Mouse (Mus musculus) CH12.LX (cell line): ENCODE results near the gene Gm27029. TPM values are rescaled to one million over a fixed set of nuclear protein-coding genes. Genes with fewer than 3 reads are reported as not detected.

Experiments used
- DNase-seq: peaks from one replicate; pipeline ENCODE4 v3.0.0-alpha.2; 2013; ENCODE audit errors: extremely low read depth
- H3K27ac ChIP-seq: 2 replicates; pipeline ENCODE4 v1.5.1; 2012; ENCODE audit warnings: low read depth, mild to moderate bottlenecking, control low read depth, moderate library complexity; ENCODE audit not compliant: insufficient read depth
- H3K27me3 ChIP-seq: replicated peaks from 2 replicates; pipeline ENCODE3; 2012; ENCODE audit warnings: inconsistent platforms
- H3K36me3 ChIP-seq, 2 experiments: replicated peaks in 1 of 2; 2 replicates each; pipeline versions ENCODE3 to v1.6.1; 2012; ENCODE audit warnings: inconsistent platforms in 1 of 2, low read length in 1 of 2, mild to moderate bottlenecking in 1 of 2, mixed read lengths in 1 of 2, moderate library complexity in 1 of 2; ENCODE audit not compliant: control insufficient read depth in 1 of 2, insufficient read depth in 1 of 2
- H3K4me1 ChIP-seq, 2 experiments: 2 replicates each; pipeline ENCODE4 v1.6.1; 2012; ENCODE audit warnings: inconsistent platforms in 1 of 2, moderate library complexity in 1 of 2; ENCODE audit not compliant: insufficient read depth in 2 of 2, control insufficient read depth in 1 of 2
- H3K4me2 ChIP-seq: 2 replicates; pipeline ENCODE4 v1.6.1; 2012; ENCODE audit warnings: low read depth, mild to moderate bottlenecking, control low read depth; ENCODE audit not compliant: poor library complexity, insufficient read depth, severe bottlenecking
- H3K4me3 ChIP-seq, 3 experiments: fragments of 150-350 bp in 1 of 3; sonication (generic) in 1 of 3; replicated peaks in 1 of 3; 2 replicates each; pipeline versions ENCODE3 to v1.5.1; 2011 to 2012; ENCODE audit warnings: low read depth in 2 of 3, low read length in 2 of 3, mild to moderate bottlenecking in 2 of 3, moderate library complexity in 2 of 3, control low read depth in 1 of 3, improper control_type of control experiment in 1 of 3, inconsistent platforms in 1 of 3, mixed read lengths in 1 of 3; ENCODE audit not compliant: poor library complexity in 1 of 3
- H3K79me2 ChIP-seq: replicated peaks from 2 replicates; pipeline ENCODE4 v1.6.1; 2012; ENCODE audit warnings: mild to moderate bottlenecking, moderate library complexity; ENCODE audit not compliant: control insufficient read depth, poor library complexity, insufficient read depth, severe bottlenecking; ENCODE audit errors: extremely low read depth
- H3K9ac ChIP-seq: 2 replicates; pipeline ENCODE4 v1.6.1; 2012; ENCODE audit warnings: low read depth, mild to moderate bottlenecking, control low read depth, moderate library complexity; ENCODE audit not compliant: insufficient read depth
- H3K9me3 ChIP-seq: replicated peaks from 2 replicates; pipeline ENCODE3; 2012; ENCODE audit warnings: low read length, inconsistent platforms, mixed read lengths
- BHLHE40 ChIP-seq: IDR thresholded peaks from 2 replicates; pipeline ENCODE4 v1.6.1; 2011; ENCODE audit warnings: mild to moderate bottlenecking, low read depth, low read length, improper control_type of control experiment
- CHD2 ChIP-seq: IDR thresholded peaks from 2 replicates; pipeline ENCODE4 v1.6.1; 2011; ENCODE audit warnings: low read length, improper control_type of control experiment
- ELF1 ChIP-seq: IDR thresholded peaks from 2 replicates; pipeline ENCODE4 v1.6.1; 2014; ENCODE audit warnings: low read depth, mild to moderate bottlenecking, inconsistent platforms, low read length, improper control_type of control experiment
- EP300 ChIP-seq: IDR thresholded peaks from 2 replicates; pipeline ENCODE4 v1.6.1; 2011; ENCODE audit warnings: low read length, improper control_type of control experiment
- GABPA ChIP-seq: IDR thresholded peaks from 2 replicates; pipeline ENCODE4 v1.6.1; 2012; ENCODE audit warnings: low read depth, low read length, improper control_type of control experiment, inconsistent platforms; ENCODE audit not compliant: insufficient replicate concordance
- IRF4 ChIP-seq: IDR thresholded peaks from 2 replicates; pipeline ENCODE4 v1.6.1; 2014; ENCODE audit warnings: low read depth, mild to moderate bottlenecking, inconsistent platforms, low read length, improper control_type of control experiment
- JUND ChIP-seq: conservative IDR thresholded peaks from 2 replicates; pipeline ENCODE4 v1.6.1; 2011; ENCODE audit warnings: low read depth, low read length, improper control_type of control experiment
- KAT2A ChIP-seq: IDR thresholded peaks from 2 replicates; pipeline ENCODE4 v1.6.1; 2012; ENCODE audit warnings: low read length, improper control_type of control experiment, inconsistent platforms; ENCODE audit not compliant: insufficient replicate concordance
- MAFK ChIP-seq: IDR thresholded peaks from 2 replicates; pipeline ENCODE4 v1.6.1; 2011; ENCODE audit warnings: low read length, improper control_type of control experiment; ENCODE audit not compliant: insufficient replicate concordance
- MAZ ChIP-seq: IDR thresholded peaks from 2 replicates; pipeline ENCODE4 v1.6.1; 2012; ENCODE audit warnings: low read depth, mild to moderate bottlenecking, inconsistent platforms, low read length, improper control_type of control experiment, moderate library complexity
- MEF2A ChIP-seq: IDR thresholded peaks from 2 replicates; pipeline ENCODE4 v1.6.1; 2014; ENCODE audit warnings: low read depth, mild to moderate bottlenecking, inconsistent platforms, low read length, improper control_type of control experiment, borderline replicate concordance
- NRF1 ChIP-seq: IDR thresholded peaks from 2 replicates; pipeline ENCODE4 v1.6.1; 2014; ENCODE audit warnings: low read depth, mild to moderate bottlenecking, inconsistent platforms, low read length, improper control_type of control experiment, moderate library complexity
- POLR2A ChIP-seq: IDR thresholded peaks from 2 replicates; pipeline ENCODE4 v1.6.1; 2011; ENCODE audit warnings: low read depth, mild to moderate bottlenecking, improper control_type of control experiment, low read length
- POLR2AphosphoS2 ChIP-seq: IDR thresholded peaks from 2 replicates; pipeline ENCODE4 v1.6.1; 2011; ENCODE audit warnings: low read depth, low read length, improper control_type of control experiment
- SMC3 ChIP-seq: IDR thresholded peaks from 2 replicates; pipeline ENCODE4 v1.6.1; 2011; ENCODE audit warnings: low read depth, low read length, improper control_type of control experiment
- TCF12 ChIP-seq: IDR thresholded peaks from 2 replicates; pipeline ENCODE4 v1.6.1; 2014; ENCODE audit warnings: low read depth, mild to moderate bottlenecking, inconsistent platforms, low read length, improper control_type of control experiment
- UBTF ChIP-seq: IDR thresholded peaks from 2 replicates; pipeline ENCODE4 v1.6.1; 2012; ENCODE audit warnings: low read depth, mild to moderate bottlenecking, inconsistent platforms, low read length, improper control_type of control experiment, moderate library complexity
- USF2 ChIP-seq: conservative IDR thresholded peaks from 2 replicates; pipeline ENCODE4 v1.6.1; 2011; ENCODE audit warnings: low read depth, low read length, improper control_type of control experiment
- ZC3H11A ChIP-seq: IDR thresholded peaks from 2 replicates; pipeline ENCODE4 v1.6.1; 2012; ENCODE audit warnings: low read depth, mild to moderate bottlenecking, inconsistent platforms, low read length, improper control_type of control experiment
- ZKSCAN1 ChIP-seq: IDR thresholded peaks from 2 replicates; pipeline ENCODE4 v1.6.1; 2012; ENCODE audit warnings: low read depth, inconsistent platforms, low read length, improper control_type of control experiment, borderline replicate concordance
- ZMIZ1 ChIP-seq: IDR thresholded peaks from 2 replicates; pipeline ENCODE4 v1.6.1; 2012; ENCODE audit warnings: low read depth, mild to moderate bottlenecking, inconsistent platforms, low read length, improper control_type of control experiment
- dilution Hi-C: fragments of 300-500 bp; cut with MboI; formaldehyde crosslinking; loops from 2 replicates; pipeline ENCODE4 v1.14.3; 2020; ENCODE audit warnings: low sequenced_read_pairs; ENCODE audit not compliant: extremely low pct_unique_long_range_greater_than_20kb, extremely low pct_ligation_motif_present
- in situ Hi-C: fragments of 300-500 bp; cut with MboI; formaldehyde crosslinking; loops from 3 replicates; pipeline ENCODE4 v1.14.3; 2019; ENCODE audit warnings: low sequenced_read_pairs, low pct_ligation_motif_present, low pct_unique_long_range_greater_than_20kb, mixed read lengths
- polyA plus RNA-seq: library from polyadenylated mRNA; unstranded; fragments of >175 nt; gene quantifications from 2 replicates; pipeline ENCODE4 v1.2.1, GENCODE M21; 2012; ENCODE audit warnings: low read depth; ENCODE audit not compliant: insufficient read length
- total RNA-seq, 2 experiments: library from RNA; depleted of rRNA; stranded (reverse); fragments of 300-350 nt in 1 of 2; fragments of >200 nt in 1 of 2; gene quantifications; 2 replicates each; pipeline ENCODE4 v1.2.3; 2012 to 2014

Gene Gm27029
- total and polyA plus RNA-seq, 3 experiments: 1.7 to 8.3 (median 6.2) TPM

DNA sequence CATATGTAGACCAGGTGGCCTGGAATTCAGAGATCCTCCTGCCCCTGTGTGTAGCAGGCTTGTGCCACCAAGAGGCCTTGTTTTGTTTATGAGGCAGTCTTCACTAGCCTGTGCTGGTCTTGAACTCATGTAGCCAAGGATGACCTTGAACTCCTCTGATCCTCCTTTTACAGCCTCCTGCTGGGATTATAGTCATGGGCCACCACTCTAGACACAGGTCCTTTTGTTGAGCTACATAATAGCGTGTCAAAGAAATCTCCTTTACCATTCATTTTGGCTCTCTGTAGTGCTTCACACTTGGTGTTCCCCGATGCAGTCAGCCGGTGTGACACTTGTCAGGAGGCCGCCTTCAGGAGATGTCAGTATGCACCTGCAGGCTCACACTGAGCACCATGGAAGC lies 12.3 kb upstream of the Gm27029 start:
- no peak overlapping the region for H3K4me3 ChIP-seq
- H3K4me1 ChIP-seq: no peaks in the 10 kb centered on the region
- H3K36me3 ChIP-seq: peaks cover 35 to 44% of the 10 kb centered on the region in 2 experiments
- dilution Hi-C loops (no loop called here), in situ Hi-C loops (no loop called here)
- H3K4me2 ChIP-seq: no peak overlapping the region
- no peak for DNase-seq
- H3K79me2 ChIP-seq: no peaks in the 10 kb centered on the region
- no peaks in the 10 kb centered on the region for H3K27me3 ChIP-seq
- TF ChIP-seq CHD2 (no peak), ZMIZ1 (no peak), IRF4 (no peak), MEF2A (no peak), MAFK (no peak), KAT2A (no peak), UBTF (no peak), POLR2AphosphoS2 (no peak), USF2 (no peak), ELF1 (no peak), ZC3H11A (no peak), TCF12 (no peak), SMC3 (no peak), NRF1 (no peak), ZKSCAN1 (no peak), POLR2A (no peak)
- TF ChIP-seq, all 38 proteins: peak for 0
- Histone ChIP-seq H3K9me3 (no peaks in the 10 kb centered on the region), H3K9ac (no peak overlapping the region), H3K27ac (no peak overlapping the region)

DNA sequence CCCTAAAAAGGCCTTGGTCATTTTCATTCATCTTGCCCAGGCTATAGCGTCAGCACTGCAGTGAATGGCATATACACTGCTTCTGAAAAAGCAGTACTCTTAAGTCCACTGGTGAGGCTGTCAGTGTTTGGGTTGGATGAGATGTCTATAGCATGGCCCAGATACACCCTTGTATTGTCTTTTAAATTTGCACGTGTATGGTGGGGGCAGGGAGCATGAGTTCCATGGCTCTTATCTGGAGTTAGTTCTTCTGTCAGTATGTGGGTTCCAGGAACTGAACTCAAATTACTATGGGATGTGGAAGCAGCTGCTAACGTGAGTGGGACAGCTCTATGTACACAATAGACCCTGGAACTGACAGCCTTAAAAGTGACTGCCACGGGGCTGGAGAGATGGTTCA lies 11.2 kb upstream of the Gm27029 start:
- H3K4me2 ChIP-seq: no peak overlapping the region
- H3K27ac ChIP-seq: no peak overlapping the region
- no peak for TF ChIP-seq EP300
- TF ChIP-seq MAZ: no peak
- TF ChIP-seq JUND: no peak
- TF ChIP-seq BHLHE40: no peak
- no peak for TF ChIP-seq GABPA
- TF ChIP-seq ELF1: no peak
- no peak for TF ChIP-seq UBTF
- TF ChIP-seq, all 38 proteins: peak for 0
- H3K4me1 ChIP-seq: no peaks in the 10 kb centered on the region
- no peaks in the 10 kb centered on the region for H3K27me3 ChIP-seq
- peaks cover 45 to 55% of the 10 kb centered on the region in 2 experiments for H3K36me3 ChIP-seq
- in situ Hi-C loops: no loop called here
- no peaks in the 10 kb centered on the region for H3K79me2 ChIP-seq
- dilution Hi-C loops: no loop called here
- H3K9me3 ChIP-seq: no peaks in the 10 kb centered on the region
- DNase-seq: no peak
- no peak overlapping the region for H3K4me3 ChIP-seq
- H3K9ac ChIP-seq: no peak overlapping the region
